16 mouse cellular contexts compared by ENCODE assay signal in the genomic region with DNA sequence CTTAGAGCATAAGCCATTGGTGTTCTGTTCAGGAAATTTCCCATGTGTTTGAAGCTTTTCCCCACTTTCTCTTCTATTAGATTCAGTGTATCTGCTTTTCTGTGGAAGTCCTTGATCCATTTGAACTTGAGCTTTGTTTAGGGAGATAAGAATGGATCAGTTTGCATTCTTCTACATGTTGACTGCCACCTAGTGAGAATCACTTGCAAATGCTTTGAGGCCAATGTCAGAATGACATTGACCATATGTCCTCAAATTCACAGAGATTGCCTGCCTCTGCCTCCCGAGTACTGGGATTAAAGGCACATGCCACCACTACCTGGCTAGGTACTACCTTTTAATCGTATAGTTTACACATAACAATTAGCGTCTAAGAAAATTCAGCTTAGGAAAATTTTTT.
DNase-seq lines count a peak whose midpoint lies in the region; ATAC-seq and TF ChIP-seq lines count a peak whose summit lies in the region.
"Had no signal": no experiment of that assay in that cellular context is flagged by ENCODE, and none has a peak within 500 bp of the region (broad histone marks: within the 10 kb centered on the region; RNA-seq: fewer than 3 reads in every experiment).

No protein-coding gene starts in this region.

- TF ChIP-seq RAD21 in CH12.LX (IDR thresholded peaks at IDR 0.05; ENCODE audit: low read depth, low read length) = peak; percentile 52

- no peaks in the 10 kb centered on the region for H3K79me2 ChIP-seq in liver, adult 2 months (ENCODE audit: control insufficient read depth, insufficient read depth, low read length)
- H3K79me2 ChIP-seq in CH12.LX (replicated peaks; ENCODE audit: control insufficient read depth, extremely low read depth, insufficient read depth, poor library complexity, severe bottlenecking) = no peaks in the 10 kb centered on the region

- no peak overlapping the region for H3K4me3 ChIP-seq in forebrain, postnatal 0 days (ENCODE audit: low read depth, low read length)
- no peak overlapping the region for H3K4me3 ChIP-seq in forebrain, embryonic 15.5 days
- no peak overlapping the region for H3K4me3 ChIP-seq in liver, adult 2 months (ENCODE audit: insufficient read depth, low read depth, low read length)
- no peak overlapping the region for H3K4me3 ChIP-seq in CH12.LX (replicated peaks in 1 of 3; ENCODE audit: low read depth in 2 of 3, low read length in 2 of 3, poor library complexity in 1 of 3)
- H3K4me3 ChIP-seq in neural tube, embryonic 15.5 days (replicated peaks) = no peak overlapping the region
- H3K4me3 ChIP-seq: erythroblast, embryonic 14.5 days; limb, embryonic 13.5 days; myocyte had no signal

- dilution Hi-C loops in CH12.LX (cut with MboI; ENCODE audit: extremely low pct_ligation_motif_present, extremely low pct_unique_long_range_greater_than_20kb, low sequenced_read_pairs) = no loop called here

- no peak overlapping the region for H3K9ac ChIP-seq in forebrain, postnatal 0 days
- no peak overlapping the region for H3K9ac ChIP-seq in forebrain, embryonic 15.5 days (replicated peaks)
- no peak overlapping the region for H3K9ac ChIP-seq in liver, adult 2 months (ENCODE audit: low read depth, low read length)
- H3K9ac ChIP-seq in CH12.LX (ENCODE audit: insufficient read depth, low read depth) = no peak overlapping the region
- no peak overlapping the region for H3K9ac ChIP-seq in neural tube, embryonic 15.5 days (replicated peaks)
- H3K9ac ChIP-seq: limb, embryonic 13.5 days had no signal

- no peak overlapping the region for H3K27ac ChIP-seq in forebrain, postnatal 0 days (ENCODE audit: low read depth, low read length)
- H3K27ac ChIP-seq in forebrain, embryonic 15.5 days (replicated peaks) = no peak overlapping the region
- H3K27ac ChIP-seq in liver, adult 2 months (replicated peaks; ENCODE audit: insufficient read depth, low read depth, low read length) = no peak overlapping the region
- H3K27ac ChIP-seq in CH12.LX (ENCODE audit: insufficient read depth, low read depth) = no peak overlapping the region
- H3K27ac ChIP-seq in neural tube, embryonic 15.5 days (replicated peaks) = no peak overlapping the region
- H3K27ac ChIP-seq: limb, embryonic 13.5 days had no signal

- H3K27me3 ChIP-seq in forebrain, postnatal 0 days (ENCODE audit: insufficient read depth, low read length) = no peaks in the 10 kb centered on the region
- H3K27me3 ChIP-seq in forebrain, embryonic 15.5 days = no peaks in the 10 kb centered on the region
- H3K27me3 ChIP-seq in liver, adult 2 months (ENCODE audit: control insufficient read depth, insufficient read depth, low read length) = no peaks in the 10 kb centered on the region
- H3K27me3 ChIP-seq in CH12.LX (replicated peaks) = no peaks in the 10 kb centered on the region
- no peaks in the 10 kb centered on the region for H3K27me3 ChIP-seq in neural tube, embryonic 15.5 days (replicated peaks)
- H3K27me3 ChIP-seq: limb, embryonic 13.5 days had no signal

- TF ChIP-seq POLR2A in liver, adult 2 months (IDR thresholded peaks at IDR 0.05; ENCODE audit: extremely low read depth, insufficient read depth, low read length) = no peak
- TF ChIP-seq POLR2A in CH12.LX (IDR thresholded peaks at IDR 0.05; ENCODE audit: low read depth, low read length) = no peak

- 91% methylated on average over 3 of the region's 3 CpGs for WGBS in forebrain, postnatal 0 days
- WGBS in forebrain, embryonic 15.5 days = 83% methylated on average over 3 of the region's 3 CpGs
- 77% methylated on average over 3 of the region's 3 CpGs for WGBS in liver, adult 2 months
- 90% methylated on average over 3 of the region's 3 CpGs for WGBS in neural tube, embryonic 15.5 days

- peak; percentile 43 for TF ChIP-seq CTCF in forebrain, postnatal 0 days (IDR thresholded peaks at IDR 0.05; ENCODE audit: low read depth)
- peak; percentile 24 for TF ChIP-seq CTCF in liver, adult 2 months (IDR thresholded peaks at IDR 0.05; ENCODE audit: low read depth, low read length)
- peak in 1 of 2 experiments; percentile 73; a peak in 3 of 4 replicates for TF ChIP-seq CTCF in CH12.LX (conservative IDR thresholded peaks at IDR 0.05 in 1 of 2, IDR thresholded peaks at IDR 0.05 in 1 of 2; ENCODE audit: low read depth in 2 of 2, low read length in 2 of 2)

- no peak for ATAC-seq in forebrain, postnatal 0 days
- ATAC-seq in forebrain, embryonic 15.5 days (replicated peaks) = no peak
- peak; percentile 67 for ATAC-seq in inflammation-experienced regulatory T-cells, adult 6 months
- ATAC-seq in neural tube, embryonic 15.5 days (ENCODE audit: low FRiP score) = no peak
- ATAC-seq: activated CD4-positive, CD25-positive, alpha-beta regulatory T cell, adult 4 months had no signal

- H3K4me2 ChIP-seq in forebrain, postnatal 0 days (ENCODE audit: low read depth) = no peak overlapping the region
- H3K4me2 ChIP-seq in forebrain, embryonic 15.5 days (replicated peaks) = no peak overlapping the region
- H3K4me2 ChIP-seq in CH12.LX (ENCODE audit: insufficient read depth, low read depth, poor library complexity, severe bottlenecking) = no peak overlapping the region
- no peak overlapping the region for H3K4me2 ChIP-seq in neural tube, embryonic 15.5 days
- H3K4me2 ChIP-seq: limb, embryonic 13.5 days had no signal

- H3K4me1 ChIP-seq in forebrain, postnatal 0 days (ENCODE audit: insufficient read depth) = no peaks in the 10 kb centered on the region
- H3K4me1 ChIP-seq in forebrain, embryonic 15.5 days = no peaks in the 10 kb centered on the region
- peaks cover 7% of the 10 kb centered on the region for H3K4me1 ChIP-seq in liver, adult 2 months (ENCODE audit: control insufficient read depth, insufficient read depth, low read length)
- peaks cover 0 to 5% of the 10 kb centered on the region in 2 experiments; a peak in 1 of 4 replicates for H3K4me1 ChIP-seq in CH12.LX (ENCODE audit: control insufficient read depth in 1 of 2, insufficient read depth in 2 of 2)
- H3K4me1 ChIP-seq in neural tube, embryonic 15.5 days = no peaks in the 10 kb centered on the region
- H3K4me1 ChIP-seq: limb, embryonic 13.5 days had no signal

- in situ Hi-C loops in CH12.LX (cut with MboI; ENCODE audit: low pct_ligation_motif_present, low pct_unique_long_range_greater_than_20kb, low sequenced_read_pairs) = loop anchor here (5.0 kb wide), 1 partner anchor 110 kb away; no protein-coding TSS in a partner anchor

- H3K9me3 ChIP-seq in forebrain, postnatal 0 days (ENCODE audit: low read length) = no peaks in the 10 kb centered on the region
- H3K9me3 ChIP-seq in forebrain, embryonic 15.5 days = no peaks in the 10 kb centered on the region
- no peaks in the 10 kb centered on the region for H3K9me3 ChIP-seq in CH12.LX (replicated peaks; ENCODE audit: low read length)
- H3K9me3 ChIP-seq in neural tube, embryonic 15.5 days (replicated peaks) = no peaks in the 10 kb centered on the region
- H3K9me3 ChIP-seq: limb, embryonic 13.5 days had no signal

- H3K36me3 ChIP-seq in forebrain, postnatal 0 days (ENCODE audit: insufficient read depth) = no peaks in the 10 kb centered on the region
- no peaks in the 10 kb centered on the region for H3K36me3 ChIP-seq in forebrain, embryonic 15.5 days
- H3K36me3 ChIP-seq in liver, adult 2 months (ENCODE audit: control insufficient read depth, insufficient read depth, low read length) = no peaks in the 10 kb centered on the region
- H3K36me3 ChIP-seq in CH12.LX (replicated peaks in 1 of 2; ENCODE audit: control insufficient read depth in 1 of 2, insufficient read depth in 1 of 2, low read length in 1 of 2) = peaks cover 0 to 8% of the 10 kb centered on the region in 2 experiments
- H3K36me3 ChIP-seq in neural tube, embryonic 15.5 days = no peaks in the 10 kb centered on the region
- H3K36me3 ChIP-seq: limb, embryonic 13.5 days had no signal

- no peak for DNase-seq in forebrain, postnatal 0 days
- DNase-seq in liver, adult 2 months (ENCODE audit: extremely low read depth, low read depth, low spot score) = peak; percentile 42
- DNase-seq in liver (no peak), CH12.LX (ENCODE audit: extremely low read depth) (no peak)
- DNase-seq in spleen, postnatal 4 days (ENCODE audit: low spot score in 2 of 2) = no peak
- DNase-seq: cerebellum, postnatal 36 days; heart, postnatal 4 days; kidney, adult 18-20 months; spleen, adult 18-20 months had no signal

- TF ChIP-seq EP300 in CH12.LX (IDR thresholded peaks at IDR 0.05; ENCODE audit: low read length) = no peak

TF ChIP-seq in CH12.LX, 34 proteins besides CTCF, POLR2A, EP300 and RAD21:
- no peak for TF ChIP-seq GABPA (IDR thresholded peaks at IDR 0.05; ENCODE audit: insufficient replicate concordance, low read depth, low read length)
- TF ChIP-seq SMC3 (IDR thresholded peaks at IDR 0.05; ENCODE audit: low read depth, low read length) = peak; percentile 59
